Mouse (Mus musculus) adrenal gland, adult 8-10 months (tissue): ENCODE results near the gene Atpaf2. TPM values are rescaled to one million over a fixed set of nuclear protein-coding genes. Genes with fewer than 3 reads are reported as not detected.

Experiments
- DNase-seq: peaks from one replicate; pipeline ENCODE4 v3.0.0; 2022
- total RNA-seq, 4 experiments: library from RNA; stranded (reverse); gene quantifications; 2 replicates each; pipeline ENCODE4 v1.2.4; 2022

Gene Atpaf2
- total RNA-seq, 4 experiments from 2014 or later: 53.4 to 66.5 (median 61.3) TPM

DNA sequence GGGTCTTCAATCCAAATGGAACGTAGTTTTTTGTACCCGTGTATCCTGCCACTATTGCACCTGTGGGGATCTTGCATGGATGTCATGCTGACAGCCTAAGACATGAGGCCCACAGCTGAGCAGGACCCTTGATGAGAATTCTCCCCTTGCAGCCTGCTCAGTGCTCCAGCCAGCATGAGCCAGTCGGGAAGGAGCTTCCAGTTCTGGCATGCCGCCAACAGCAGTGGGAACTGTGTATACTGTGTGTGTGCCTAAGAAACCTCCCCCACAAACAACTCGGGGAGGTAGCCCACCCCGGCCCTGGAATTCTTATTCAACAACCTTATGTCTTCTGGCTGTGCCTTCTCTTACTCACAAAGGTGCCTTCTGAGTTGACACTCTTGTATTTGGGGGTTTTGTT is 21.7 kb downstream of the Atpaf2 start:
- no peak for DNase-seq

DNA sequence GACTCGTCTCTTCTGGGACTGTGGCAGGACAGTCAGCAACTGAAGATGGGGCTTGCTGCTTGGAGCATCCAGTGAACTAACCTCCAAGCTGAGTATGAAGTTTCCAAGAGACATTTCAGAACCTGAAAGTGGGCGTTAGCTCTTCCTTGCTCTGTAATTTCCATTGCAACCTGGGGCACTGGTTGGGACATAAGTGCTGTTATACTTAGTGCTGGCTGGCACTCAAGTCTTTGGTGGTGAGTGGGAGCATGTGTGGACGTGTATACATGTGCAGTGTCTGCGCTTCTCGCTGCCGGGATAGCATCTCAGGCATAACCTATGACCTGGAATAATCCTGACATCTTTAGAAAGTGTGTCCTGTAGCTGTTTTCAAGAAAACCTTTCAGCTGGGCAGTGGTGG is 26.9 kb downstream of the Atpaf2 start:
- DNase-seq: no peak

DNA sequence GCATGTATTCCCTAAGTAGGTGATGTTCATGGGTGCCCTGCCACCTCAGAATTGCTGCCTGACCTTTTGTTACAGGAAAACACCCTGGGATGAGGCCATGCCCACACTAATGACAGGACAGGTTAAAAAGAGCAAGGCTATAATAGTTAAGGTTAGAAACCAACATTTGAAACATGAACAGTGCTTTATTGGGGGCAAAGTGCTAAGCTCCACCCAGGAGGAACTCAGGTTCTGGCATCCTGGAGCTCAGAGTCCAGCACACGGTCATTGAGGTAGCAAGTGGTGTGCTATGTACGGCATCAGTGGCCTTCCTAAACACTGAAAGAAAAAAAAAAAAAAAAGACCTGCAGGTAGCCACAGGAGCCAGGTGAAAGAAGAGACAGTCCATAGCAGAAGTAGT is 30.3 kb downstream of the Atpaf2 start:
- no peak for DNase-seq

DNA sequence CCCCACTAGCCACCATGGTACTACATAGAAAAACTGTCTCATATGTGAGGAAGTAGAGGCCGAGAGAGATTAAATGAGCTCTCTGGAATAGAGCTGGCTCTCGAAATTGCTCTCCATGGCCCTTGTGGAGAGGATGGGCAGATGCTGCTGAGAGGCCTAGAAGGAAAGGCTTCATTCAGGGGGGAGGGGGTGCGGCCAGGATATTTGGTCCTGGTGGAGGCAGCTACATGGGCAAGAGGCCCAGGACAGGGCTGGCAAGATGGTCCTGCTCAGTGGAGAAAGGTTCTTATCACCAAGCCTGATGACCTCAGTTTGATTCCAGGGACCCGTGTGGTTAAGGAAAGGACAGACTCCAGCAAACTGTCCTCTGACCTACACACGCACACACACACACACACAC is 32.3 kb downstream of the Atpaf2 start:
- no peak for DNase-seq

DNA sequence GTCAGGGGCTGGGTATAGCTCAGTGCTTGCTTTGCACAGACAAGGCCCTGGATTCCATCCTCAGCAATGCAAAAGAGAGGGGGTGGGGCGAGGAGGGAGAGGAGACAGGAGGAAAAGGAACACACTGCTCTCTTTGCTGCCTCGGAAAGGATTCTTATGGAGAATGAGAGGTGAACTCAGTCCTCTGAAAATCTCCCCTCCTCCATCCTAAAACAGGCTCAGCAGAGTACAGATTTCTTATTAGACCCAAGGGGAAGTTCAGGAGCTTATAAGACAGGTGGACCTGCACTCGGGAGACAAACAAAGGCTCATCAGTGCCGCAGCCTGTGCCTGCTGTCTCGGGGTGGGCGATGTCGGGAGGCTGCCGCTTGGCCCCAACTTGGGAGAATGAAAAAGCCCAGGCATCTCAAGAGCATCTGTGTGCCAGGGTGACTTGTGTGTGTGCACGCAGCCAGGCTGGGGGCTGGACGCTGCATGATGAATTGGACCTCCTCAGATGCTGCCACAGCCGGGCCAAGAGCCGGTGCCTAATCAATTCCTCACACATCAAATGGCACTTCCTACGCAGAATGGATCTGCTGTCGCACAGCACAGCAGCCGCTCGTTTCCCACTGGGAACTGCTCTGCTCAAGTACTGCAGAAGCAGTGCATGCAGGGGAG is 33.4 kb downstream of the Atpaf2 start:
- no peak for DNase-seq

DNA sequence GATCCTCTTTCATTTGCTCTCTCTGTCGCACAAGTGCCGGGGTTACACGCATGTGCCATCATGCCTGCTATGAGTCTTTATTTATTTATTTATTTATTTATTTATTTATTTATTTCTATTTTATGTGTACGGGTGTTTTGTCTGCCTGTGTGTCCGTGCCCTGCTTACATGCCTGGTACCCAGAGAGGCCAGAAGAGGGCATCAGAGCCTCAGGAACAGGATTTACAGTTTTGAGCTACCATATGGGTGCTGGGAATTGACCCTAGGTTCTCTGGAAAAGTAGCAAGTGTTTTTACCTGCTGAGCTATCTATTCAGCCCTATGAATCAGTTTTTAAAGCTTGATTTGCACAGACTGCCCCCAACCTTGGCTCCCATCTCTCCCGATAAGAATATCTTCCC is 34.7 kb downstream of the Atpaf2 start:
- no peak for DNase-seq

DNA sequence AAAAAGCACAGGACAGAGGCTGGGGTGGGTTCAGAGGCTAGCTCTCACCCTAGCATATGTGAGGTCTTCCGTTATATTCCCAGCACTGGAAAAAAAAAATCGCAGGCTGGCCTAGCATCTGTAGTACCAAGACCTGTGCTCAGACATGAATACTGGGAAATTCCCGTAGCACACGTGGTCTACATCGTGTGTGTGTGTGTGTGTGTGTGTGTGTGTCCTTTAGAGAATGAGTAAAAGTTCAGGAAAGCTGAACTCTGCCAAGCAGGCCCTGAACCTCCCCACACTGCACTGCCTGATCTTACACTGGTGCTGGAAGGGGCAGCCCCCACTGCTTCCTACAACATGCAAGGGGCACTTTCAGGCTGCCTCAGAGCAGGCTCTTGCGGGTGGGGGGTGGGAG is 43.8 kb downstream of the Atpaf2 start:
- no peak for DNase-seq

DNA sequence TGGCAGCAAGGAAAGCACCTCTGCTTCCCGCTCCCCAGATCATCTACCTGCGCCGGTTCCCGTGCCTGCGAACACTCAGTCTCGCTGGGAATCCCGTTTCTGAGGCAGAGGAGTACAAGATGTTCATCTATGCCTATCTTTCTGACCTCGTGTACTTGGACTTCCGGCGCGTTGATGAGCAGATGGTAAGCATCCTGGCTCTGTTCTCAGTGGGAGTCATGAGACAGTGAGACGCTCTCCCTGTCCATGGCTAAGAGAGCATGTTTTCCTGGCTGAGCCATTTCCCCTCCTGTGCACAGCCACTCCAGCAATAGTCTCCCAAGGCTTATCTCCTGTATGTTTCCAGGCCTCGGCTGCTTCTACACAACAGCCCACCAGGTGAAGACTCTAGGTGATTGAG is 47.8 kb downstream of the Atpaf2 start:
- DNase-seq: no peak

DNA sequence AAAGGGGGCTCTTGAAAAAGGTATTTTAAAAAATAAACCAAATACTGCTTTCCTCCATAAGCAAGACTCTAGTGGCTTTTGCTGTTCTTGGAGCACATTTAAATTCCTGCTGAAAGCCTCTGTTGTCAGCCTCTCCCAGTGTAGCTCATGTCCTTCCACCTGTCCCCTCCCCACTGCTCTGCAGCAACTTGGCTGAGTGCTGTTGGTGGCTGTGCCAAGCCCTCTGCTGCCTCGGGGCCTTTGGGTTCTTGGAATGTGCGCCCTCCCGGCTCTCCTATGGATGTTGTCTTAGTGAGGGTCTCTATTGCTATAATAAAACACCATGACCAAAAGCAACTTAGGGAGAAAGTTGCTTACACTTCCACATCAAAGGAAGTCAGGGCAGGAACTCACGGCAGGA is 48.8 kb downstream of the Atpaf2 start:
- no peak for DNase-seq

DNA sequence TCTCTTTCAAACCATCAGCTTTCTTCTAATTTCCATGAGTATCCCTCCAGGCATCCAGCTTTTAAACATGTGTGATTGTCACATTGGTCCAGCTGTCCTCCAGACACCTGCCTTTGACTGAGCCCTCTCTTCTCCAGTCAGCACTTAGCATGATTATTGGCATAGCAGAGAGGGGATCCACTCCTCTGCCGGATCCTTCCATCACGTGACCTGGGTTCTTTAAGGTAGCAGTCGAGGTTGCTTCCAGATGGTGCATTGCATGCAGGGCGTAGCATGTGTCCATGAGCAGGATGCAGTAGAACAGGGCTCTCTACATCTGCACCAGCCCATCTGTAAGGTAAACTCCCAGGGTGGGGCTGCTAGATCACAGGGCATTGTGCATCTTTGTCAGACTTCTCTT is 49.3 kb downstream of the Atpaf2 start:
- DNase-seq: no peak

DNA sequence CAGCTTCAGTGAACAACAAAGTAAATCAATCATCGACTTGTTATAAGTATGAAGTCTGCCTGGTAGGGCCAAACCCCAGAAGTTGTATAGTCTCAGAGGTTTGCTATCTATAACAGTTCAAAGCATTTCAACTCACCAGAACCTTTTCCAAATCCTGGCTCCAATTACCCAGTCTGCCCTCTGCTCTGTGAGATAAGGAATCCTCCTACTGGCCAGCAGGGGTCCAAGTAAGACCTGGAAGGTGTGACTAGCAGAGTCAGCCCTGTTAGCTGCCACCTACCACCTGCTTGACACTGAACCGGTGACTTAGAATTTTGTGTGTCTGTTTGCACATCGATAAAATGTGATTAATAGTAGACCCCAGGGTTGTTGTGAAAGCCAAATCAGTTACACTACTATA is 51.0 kb downstream of the Atpaf2 start:
- no peak for DNase-seq

DNA sequence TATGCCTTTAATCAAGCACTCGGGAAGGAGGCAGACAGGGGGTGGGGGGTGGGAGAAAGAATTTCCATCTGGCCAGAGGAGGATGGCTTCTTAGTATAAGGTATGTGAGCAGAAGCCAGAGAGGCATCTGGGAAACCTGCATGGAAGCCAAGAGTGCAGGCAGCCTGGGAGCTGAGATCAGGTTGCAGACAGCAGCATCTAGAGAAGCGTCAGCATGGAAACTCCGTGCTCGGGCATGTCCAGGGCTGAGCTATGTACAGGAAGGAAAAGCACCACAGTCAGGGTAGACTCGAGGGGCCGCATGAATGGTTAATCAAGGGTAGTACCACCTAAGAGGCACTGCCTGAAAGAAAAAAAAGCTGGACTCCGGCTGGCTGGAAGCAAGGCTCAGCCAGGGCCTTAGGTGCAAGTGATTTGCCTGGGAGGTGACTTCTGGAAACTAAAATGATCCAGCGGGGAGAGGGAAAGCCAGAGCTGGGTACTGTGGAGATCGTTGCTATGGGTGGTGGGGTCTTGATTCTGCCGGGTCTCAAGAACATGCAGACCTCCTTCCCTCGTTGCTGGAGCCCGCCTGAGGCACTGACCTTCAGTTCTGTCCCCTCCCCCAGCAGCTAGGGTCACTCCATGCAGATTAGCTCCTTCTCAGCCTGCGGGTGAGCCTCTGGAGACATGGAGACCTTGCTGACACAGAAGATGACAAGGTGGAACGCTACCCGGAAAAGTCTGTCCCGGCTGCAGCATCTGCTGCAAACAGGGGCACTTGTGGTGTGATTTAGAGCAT is 51.8 kb downstream of the Atpaf2 start:
- no peak for DNase-seq

DNA sequence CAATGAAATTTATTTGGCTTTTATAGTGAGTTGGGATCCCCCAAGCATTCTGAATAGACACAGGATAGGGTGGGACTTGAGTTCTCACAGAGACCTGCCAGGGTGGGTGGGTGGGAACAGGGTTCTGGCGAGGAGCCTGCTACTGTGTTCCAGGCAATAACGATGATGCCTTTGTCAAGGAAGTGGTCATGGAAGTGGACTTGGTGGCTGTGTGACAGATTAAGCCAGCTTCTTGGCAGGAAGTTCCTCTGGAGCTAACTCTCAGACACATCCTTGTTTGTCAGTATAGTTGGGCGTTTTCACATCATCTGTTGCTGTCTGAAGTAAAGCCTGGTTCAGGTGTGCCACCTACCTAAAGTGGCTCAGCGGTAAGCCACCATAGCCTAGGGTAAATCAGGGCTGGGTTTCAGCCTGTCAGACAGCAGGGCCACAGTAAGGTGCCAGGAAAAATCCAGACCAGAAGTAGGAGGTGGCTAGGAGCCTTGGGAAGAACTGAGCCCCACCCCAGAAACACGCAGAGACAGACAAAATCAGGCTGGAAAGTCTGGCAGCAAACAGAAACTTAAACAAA is 57.5 kb downstream of the Atpaf2 start:
- no peak for DNase-seq

DNA sequence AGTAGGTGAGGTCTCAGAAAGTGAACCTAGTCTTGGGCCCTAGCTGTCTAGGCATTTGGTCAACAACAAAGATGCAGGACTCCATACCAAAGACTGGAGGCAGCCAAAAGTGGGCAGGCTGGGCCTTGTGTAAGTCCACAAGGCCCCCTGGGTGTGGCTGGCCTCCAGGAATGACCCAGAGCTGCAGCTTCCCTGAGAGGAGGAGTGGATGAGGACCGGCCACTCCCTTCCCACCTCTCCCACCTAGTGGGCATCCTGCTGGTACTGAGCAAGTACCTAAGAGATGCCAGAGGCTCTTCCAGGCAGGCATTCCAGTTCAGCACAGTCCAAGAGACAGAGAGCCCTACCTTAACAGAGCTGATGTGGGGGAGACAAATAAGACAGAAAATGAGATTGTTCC is 58.3 kb downstream of the Atpaf2 start:
- DNase-seq: no peak

DNA sequence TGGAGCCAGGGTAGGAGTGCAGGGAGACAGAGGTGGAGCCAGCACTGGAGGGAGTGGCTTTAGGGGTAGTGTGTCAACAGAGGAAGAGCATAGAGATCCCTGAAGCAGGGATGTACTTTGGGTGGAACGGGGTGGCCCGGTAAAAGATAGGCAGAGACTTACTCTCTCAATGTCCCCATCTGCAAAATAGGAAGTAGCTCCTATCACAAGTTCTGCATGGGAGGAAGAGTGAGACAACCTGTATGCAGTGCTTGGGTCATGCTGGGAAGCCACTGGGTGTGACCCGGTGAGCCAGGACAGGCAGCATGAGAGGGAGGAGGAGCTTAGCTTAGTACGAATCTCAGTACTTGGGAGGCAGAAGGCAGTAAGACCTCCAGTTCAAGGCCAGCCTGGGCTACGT is 59.1 kb downstream of the Atpaf2 start:
- DNase-seq: no peak

DNA sequence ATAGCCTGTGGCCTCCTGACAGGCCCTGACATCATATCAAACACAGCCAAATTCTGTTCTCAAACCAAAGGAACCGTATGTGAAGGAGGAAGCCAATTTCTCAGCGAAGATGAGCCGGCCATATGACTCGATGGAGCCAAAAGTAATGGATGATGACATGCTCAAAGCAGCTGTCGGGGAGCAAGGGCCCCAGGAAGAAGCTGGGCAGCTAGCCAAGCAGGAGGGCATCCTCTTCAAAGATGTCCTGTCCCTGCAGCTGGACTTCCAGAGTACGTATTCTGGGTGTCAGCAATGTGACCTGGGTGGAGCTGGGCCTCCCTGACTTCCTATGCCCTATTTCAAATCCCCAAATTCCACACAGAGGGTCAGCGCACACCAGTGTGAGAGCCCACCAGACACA is 59.7 kb downstream of the Atpaf2 start:
- DNase-seq: no peak

DNA sequence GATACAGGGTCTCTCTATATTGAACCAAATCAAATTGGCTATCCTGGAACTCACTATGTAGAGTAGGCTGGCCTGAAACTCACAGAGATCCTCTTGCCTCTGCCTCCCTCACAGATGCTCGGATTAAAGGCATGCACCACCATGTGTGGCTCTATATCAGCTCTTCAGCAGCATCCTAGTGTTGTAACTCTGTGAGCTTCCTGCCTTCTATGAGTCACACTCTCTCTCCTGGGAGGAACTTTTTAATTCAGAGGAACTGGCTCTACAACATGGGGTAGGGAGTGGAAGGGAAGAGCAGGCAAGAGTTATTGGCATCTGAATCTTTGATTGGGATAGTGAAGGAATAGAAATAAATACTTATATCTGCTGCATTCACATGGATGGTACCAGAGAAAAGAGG is 61.1 kb downstream of the Atpaf2 start:
- no peak for DNase-seq

DNA sequence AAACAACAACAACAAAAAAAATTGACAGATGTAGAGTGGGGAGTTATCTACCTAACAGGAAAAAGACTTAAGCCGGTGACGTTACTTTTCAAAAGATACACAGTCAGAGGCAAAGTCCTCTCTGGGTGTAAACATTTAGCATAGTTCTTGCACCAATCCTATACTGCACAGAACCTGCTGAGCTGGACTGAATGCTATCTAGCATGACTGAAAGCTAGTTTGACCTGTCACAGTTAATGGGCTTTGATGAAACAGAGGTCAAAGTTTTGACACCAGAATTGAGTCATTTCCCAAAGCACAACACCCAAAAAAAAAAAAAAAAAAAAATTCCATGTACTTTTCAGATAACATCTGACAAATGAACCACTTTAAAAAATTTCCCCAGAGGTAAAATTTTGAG is 62.3 kb downstream of the Atpaf2 start:
- no peak for DNase-seq

DNA sequence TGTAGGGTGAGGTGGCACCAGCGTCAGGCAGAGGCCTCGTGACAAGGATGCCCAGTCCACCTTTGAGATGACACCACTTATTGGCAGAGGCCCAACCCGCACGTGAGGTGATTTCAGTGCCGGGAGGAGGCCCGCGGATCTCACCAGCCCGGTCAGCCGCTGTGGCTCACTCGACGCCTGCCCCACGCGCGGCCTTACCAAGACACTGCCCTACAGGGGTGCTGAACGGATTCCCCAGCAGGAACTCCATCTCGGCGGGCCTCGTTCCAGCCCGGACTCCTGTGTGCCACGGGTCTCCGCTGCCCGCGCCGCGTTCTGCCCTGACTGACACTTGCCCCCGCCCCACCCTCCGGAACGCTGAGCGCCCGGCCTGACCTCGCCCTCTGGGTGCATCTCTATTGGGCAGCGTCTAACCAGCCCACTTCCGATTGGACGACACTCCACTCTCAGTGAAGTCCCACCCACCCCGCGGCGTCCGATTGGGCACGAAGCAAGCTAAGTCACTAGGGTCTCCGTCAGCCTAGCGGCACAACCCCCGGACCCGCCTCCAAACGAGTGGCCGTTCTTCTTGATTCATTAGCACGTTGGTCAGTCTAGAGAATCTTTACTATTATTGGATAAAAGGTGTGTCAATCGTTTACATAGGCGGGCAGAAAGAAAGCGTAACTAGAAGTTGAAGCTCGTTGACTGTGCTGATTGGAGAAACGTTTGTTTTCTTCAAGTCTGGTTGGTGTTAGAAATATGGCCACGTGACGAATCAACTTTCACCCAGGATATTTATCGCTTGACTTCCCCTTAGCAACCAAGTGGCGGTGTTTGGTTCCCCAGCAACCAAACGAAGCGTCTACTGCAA is 65.5 kb downstream of the Atpaf2 start, which contains the start of the genes Tom1l2 and Drc3:
Gene Tom1l2 (minus strand): TSS at position 347 of the 853 bp plus-strand sequence.
Gene Drc3 (plus strand): TSS at position 771 of the 853 bp plus-strand sequence.
- DNase-seq: peak; percentile 100

DNA sequence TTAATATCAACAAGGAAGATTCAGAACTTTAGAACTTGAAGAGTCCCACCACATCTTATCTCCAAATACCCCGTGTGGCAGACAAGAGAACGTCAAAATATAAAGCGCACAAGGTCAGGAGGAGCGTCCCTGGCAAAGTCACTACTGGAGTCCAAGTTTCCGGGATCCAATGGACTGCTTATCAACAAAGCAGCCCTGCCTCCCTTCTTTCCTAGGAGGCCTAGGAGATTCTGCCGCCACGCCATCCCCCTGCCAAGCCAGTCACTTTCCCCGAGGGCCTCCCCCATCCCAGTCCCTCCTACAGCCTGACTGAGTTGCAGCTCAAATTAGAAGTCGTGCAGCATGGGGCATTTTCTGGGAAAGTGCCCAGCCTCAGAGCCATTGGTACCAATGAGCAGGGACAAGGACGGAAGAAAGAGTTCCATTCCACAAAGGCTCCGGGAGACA is 66.3 kb downstream of the Atpaf2 start:
- peak; percentile 41 for DNase-seq

DNA sequence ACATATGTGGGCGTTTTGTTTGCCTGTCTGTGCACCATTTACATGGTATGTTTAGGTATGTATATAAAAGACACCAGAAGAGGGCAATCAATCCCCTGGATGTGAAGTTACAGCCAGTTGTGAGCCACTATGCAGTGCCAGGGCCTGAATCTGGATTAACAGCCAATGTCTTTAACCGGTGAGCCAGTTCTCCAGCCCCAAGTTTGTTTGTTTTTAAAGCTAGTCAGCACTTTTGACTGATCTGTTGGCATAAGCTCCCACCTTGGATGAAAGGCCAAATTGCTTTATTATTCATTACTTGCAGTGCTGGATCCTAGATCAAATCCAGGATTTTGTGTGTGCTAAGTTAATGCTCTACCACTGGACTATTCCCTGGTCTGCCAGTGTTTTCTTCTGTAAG is 66.9 kb downstream of the Atpaf2 start:
- DNase-seq: no peak
